11 mouse cellular contexts compared by ENCODE assay signal in the genomic region with DNA sequence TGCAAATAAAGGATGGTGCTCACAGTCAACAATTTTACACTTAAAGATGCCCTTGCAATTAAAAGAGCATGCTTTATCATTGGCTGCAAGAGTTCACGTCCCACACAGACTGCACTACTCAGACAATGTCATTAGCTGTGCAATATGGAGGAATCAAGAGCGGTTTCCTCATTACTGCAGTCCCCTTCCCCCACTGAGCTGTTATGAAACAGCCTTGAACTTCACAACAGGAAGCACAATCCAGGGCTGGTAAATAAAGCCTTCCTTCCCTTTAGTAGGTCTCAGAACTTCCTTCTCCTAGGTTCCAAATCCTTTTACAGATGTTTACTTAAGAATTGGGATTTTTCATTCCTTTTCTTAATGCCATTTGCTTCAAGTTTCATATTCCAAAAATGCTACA. TPM values are rescaled to one million over a fixed set of nuclear protein-coding genes. Genes with fewer than 3 reads are reported as not detected.
DNase-seq lines count a peak whose midpoint lies in the region; ATAC-seq and TF ChIP-seq lines count a peak whose summit lies in the region.
"Had no signal": no experiment of that assay in that cellular context is flagged by ENCODE, and none has a peak within 500 bp of the region (broad histone marks: within the 10 kb centered on the region; RNA-seq: fewer than 3 reads in every experiment).

No protein-coding gene starts in this region.

- peaks cover 38% of the 10 kb centered on the region for H3K27me3 ChIP-seq in neural tube, embryonic 15.5 days (replicated peaks)

- intact Hi-C loops in gastrocnemius, adult 2 months (cut with DNase I) = no loop called here
- intact Hi-C loops in left cerebral cortex, adult 2 months (cut with DNase I) = no loop called here

- no peak for TF ChIP-seq CTCF in gastrocnemius, adult 2 months (IDR thresholded peaks at IDR 0.05)
- no peak for TF ChIP-seq CTCF in left cerebral cortex, adult 2 months (IDR thresholded peaks at IDR 0.05)

- H3K9me3 ChIP-seq in neural tube, embryonic 15.5 days (replicated peaks) = no peaks in the 10 kb centered on the region
- H3K9me3 ChIP-seq: midbrain, embryonic 12.5 days had no signal

- no peak overlapping the region for H3K4me2 ChIP-seq in neural tube, embryonic 15.5 days
- H3K4me2 ChIP-seq: midbrain, embryonic 12.5 days had no signal

- WGBS in neural tube, embryonic 15.5 days = 57% methylated on average over 2 of the region's 2 CpGs

- H3K9ac ChIP-seq in neural tube, embryonic 15.5 days (replicated peaks) = no peak overlapping the region
- H3K9ac ChIP-seq: midbrain, embryonic 12.5 days had no signal

- no peak overlapping the region for H3K4me3 ChIP-seq in gastrocnemius, adult 2 months
- no peak overlapping the region for H3K4me3 ChIP-seq in left cerebral cortex, adult 2 months
- no peak overlapping the region for H3K4me3 ChIP-seq in neural tube, embryonic 15.5 days (replicated peaks)
- H3K4me3 ChIP-seq: midbrain, embryonic 12.5 days had no signal

- DNase-seq in gastrocnemius, adult 2 months = no peak
- no peak for DNase-seq in gastrocnemius, postnatal 10 days
- DNase-seq in left cerebral cortex, adult 2 months (ENCODE audit: extremely low spot score in 1 of 2, low spot score in 2 of 2) = no peak
- no peak for DNase-seq in left cerebral cortex, adult 9 months (ENCODE audit: low spot score in 2 of 2)
- DNase-seq in forelimb bud, embryonic 11.5 days (ENCODE audit: low read depth, low spot score) = peak; percentile 1
- no peak for DNase-seq in cerebellum, postnatal 36 days
- DNase-seq: B cell, adult 2 months; retina, postnatal 1 day had no signal

- ATAC-seq in megakaryocyte, adult 5-6 weeks (ENCODE audit: poor library complexity, severe bottlenecking) = peak; percentile 90
- ATAC-seq in neural tube, embryonic 15.5 days (ENCODE audit: low FRiP score) = no peak

- H3K36me3 ChIP-seq in neural tube, embryonic 15.5 days = no peaks in the 10 kb centered on the region
- H3K36me3 ChIP-seq: midbrain, embryonic 12.5 days had no signal

- peak overlapping the region; percentile 71 for H3K27ac ChIP-seq in gastrocnemius, adult 2 months
- H3K27ac ChIP-seq in left cerebral cortex, adult 2 months = peak overlapping the region; percentile 24; the same call in 1 of the 2 replicates
- H3K27ac ChIP-seq in neural tube, embryonic 15.5 days (replicated peaks) = no peak overlapping the region
- H3K27ac ChIP-seq: midbrain, embryonic 12.5 days had no signal

- H3K4me1 ChIP-seq in neural tube, embryonic 15.5 days = no peaks in the 10 kb centered on the region
- H3K4me1 ChIP-seq: midbrain, embryonic 12.5 days had no signal

RNA-seq across cellular contexts. Expression of gene Tmsb4x, which starts 41.8 kb away (rescaled TPM):
- 100 to 1,000 TPM; 120 to 207 TPM for total RNA-seq in gastrocnemius, adult 2 months (2021)
- 100 to 1,000 TPM; 492 to 589 TPM for total RNA-seq in gastrocnemius, postnatal 10 days (2021)
- 100 to 1,000 TPM; 851 to 933 TPM for total RNA-seq in left cerebral cortex, adult 2 months (2021)
- 11,237 and 11,623 TPM in 2 replicates for total RNA-seq in megakaryocyte, adult 5-6 weeks (2015)
- 5,986 and 6,405 TPM in 2 replicates for total RNA-seq in megakaryocyte, adult 5-6 weeks (2017)
- polyA plus RNA-seq in neural tube, embryonic 15.5 days (2015; fragmentation: Nextera tagmentation; extraction: Ambion mirVana) = 4,491 and 5,117 TPM in 2 replicates

Comparison
In these comparisons a context has a peak if more than half of its experiments do, and no peak if none do; other contexts are left out.
1. RNA of gene Tmsb4x, which starts 41.8 kb away (total RNA-seq): 5,986 to 11,623 TPM in megakaryocyte, adult 5-6 weeks; 851 to 933 TPM in left cerebral cortex, adult 2 months, 492 to 589 TPM in gastrocnemius, postnatal 10 days and 120 to 207 TPM in gastrocnemius, adult 2 months; every median in the first group is over 4 times any median in the second.